Mouse (Mus musculus) ovary, adult 10 weeks (tissue): ENCODE data around the gene Lysmd4. TPM values are rescaled to one million over a fixed set of nuclear protein-coding genes. Genes with fewer than 3 reads are reported as not detected.

ENCODE experiments used
- polyA plus RNA-seq: library from polyadenylated mRNA; stranded (reverse); fragments of 350-450 nt; fragmentation: Illumina TruSeq; extraction: RNeasy Lipid Tissue Mini Kit (QIAGEN cat#74804); gene quantifications from one replicate; pipeline ENCODE4 v1.2.3, GENCODE M21; 2014

Gene Lysmd4
- 7.8 TPM for polyA plus RNA-seq

DNA sequence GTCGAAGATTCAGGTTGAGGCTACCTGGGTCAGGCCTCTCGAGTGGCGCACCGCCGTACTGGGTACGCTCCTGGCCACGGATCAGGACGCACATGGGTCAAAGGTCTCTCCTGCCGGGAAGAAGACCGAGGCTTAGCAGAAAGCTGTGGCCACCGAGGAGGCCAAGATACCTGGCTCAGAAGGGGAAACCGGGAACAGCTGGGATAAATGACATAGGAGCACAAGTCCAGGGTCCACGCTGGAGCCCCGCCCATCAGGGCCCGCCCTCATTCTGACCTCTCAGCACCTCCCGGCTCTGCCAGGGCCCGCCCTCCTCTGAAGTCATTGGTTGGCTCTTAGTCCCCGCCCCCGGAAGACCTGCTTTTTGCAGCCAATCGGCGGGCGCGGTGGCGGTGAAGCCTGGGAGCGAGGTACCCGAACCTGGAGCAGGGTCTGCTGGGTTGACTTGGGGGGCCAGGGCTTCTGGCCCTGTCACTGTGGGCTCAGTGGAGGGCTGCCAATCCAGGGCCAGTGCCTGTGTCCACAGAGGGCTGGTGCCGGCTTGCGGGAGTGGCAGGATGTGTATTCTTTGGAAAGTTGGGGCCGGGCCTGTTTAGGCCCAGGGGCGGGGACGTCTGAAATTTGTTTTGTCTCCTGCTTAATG lies at the start of gene Lysmd4:
Lysmd4 (plus strand) TSS at position 325 of the 643 bp plus-strand sequence.

Other genes with a start within 250 kb of the Lysmd4 start
- gene Mef2a, start 150.3 kb downstream of the Lysmd4 start, polyA plus RNA-seq, result 219 TPM